In the genomic region with DNA sequence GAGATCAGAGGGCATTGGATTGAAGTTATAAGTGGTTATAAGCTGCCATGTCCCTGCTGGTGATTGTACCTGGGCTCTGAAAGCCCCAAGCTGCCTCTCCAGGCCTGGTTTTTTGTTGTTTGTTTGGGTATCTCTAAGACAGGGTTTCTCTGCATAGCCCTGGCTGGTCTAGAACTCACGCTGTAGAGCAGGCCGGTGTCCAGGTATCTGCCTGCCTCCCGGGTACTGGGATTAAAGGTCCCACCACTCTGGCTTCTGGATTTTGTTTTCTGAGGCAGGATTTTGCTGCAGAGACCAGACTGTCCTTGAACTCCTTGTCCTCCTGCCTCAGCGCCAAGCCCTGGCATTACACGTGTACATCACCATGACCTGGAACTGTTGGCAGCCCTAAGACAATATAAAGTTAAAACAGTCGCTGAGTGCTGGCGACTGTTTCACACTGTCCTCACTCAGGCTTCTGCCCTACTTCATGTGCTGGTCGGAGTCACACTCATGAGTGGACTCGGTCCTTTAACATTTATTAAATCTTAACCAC, we compare ENCODE assay signal across 28 mouse cellular contexts. TPM values are rescaled to one million over a fixed set of nuclear protein-coding genes. Genes with fewer than 3 reads are reported as not detected.
DNase-seq lines count a peak whose midpoint lies in the region; ATAC-seq lines count a peak whose summit lies in the region.
"Had no signal": no experiment of that assay in that cellular context is flagged by ENCODE, and none has a peak within 500 bp of the region (broad histone marks: within the 10 kb centered on the region; RNA-seq: fewer than 3 reads in every experiment).

No protein-coding gene starts in this region.

- no peak overlapping the region for H3K4me2 ChIP-seq in kidney, embryonic 16.5 days (replicated peaks; ENCODE audit: low read depth, low read length)
- H3K4me2 ChIP-seq: embryonic facial prominence, embryonic 15.5 days; heart, embryonic 13.5 days; hindbrain, embryonic 12.5 days had no signal

- 91% methylated on average over 9 of the region's 9 CpGs for WGBS in kidney, embryonic 16.5 days

- H3K9ac ChIP-seq in kidney, embryonic 16.5 days (replicated peaks; ENCODE audit: low read length), result no peak overlapping the region
- H3K9ac ChIP-seq: embryonic facial prominence, embryonic 15.5 days; heart, embryonic 13.5 days; hindbrain, embryonic 12.5 days had no signal

- H3K4me3 ChIP-seq in kidney, embryonic 16.5 days (ENCODE audit: low read length), result no peak overlapping the region
- H3K4me3 ChIP-seq: embryonic facial prominence, embryonic 15.5 days; erythroblast, embryonic 14.5 days; forebrain, embryonic 10.5 days; heart, embryonic 13.5 days; hindbrain, embryonic 12.5 days had no signal

- H3K27ac ChIP-seq in kidney, embryonic 16.5 days (ENCODE audit: low read length), result no peak overlapping the region
- H3K27ac ChIP-seq: embryonic facial prominence, embryonic 15.5 days; forebrain, embryonic 10.5 days; heart, embryonic 13.5 days; hindbrain, embryonic 12.5 days had no signal

- no peaks in the 10 kb centered on the region for H3K9me3 ChIP-seq in kidney, embryonic 16.5 days (ENCODE audit: low read length)
- H3K9me3 ChIP-seq: embryonic facial prominence, embryonic 15.5 days; forebrain, embryonic 10.5 days; heart, embryonic 13.5 days; hindbrain, embryonic 12.5 days had no signal

- H3K36me3 ChIP-seq in kidney, embryonic 16.5 days (ENCODE audit: insufficient read depth, low read length), result peaks cover 39% of the 10 kb centered on the region

- H3K4me1 ChIP-seq in kidney, embryonic 16.5 days (ENCODE audit: insufficient read depth, low read length), result peaks cover 12% of the 10 kb centered on the region

- ATAC-seq in kidney, embryonic 16.5 days (ENCODE audit: low FRiP score, low TSS enrichment), result no peak
- ATAC-seq: forebrain, embryonic 14.5 days; hindbrain, embryonic 16.5 days; inflammation-experienced regulatory T-cells, adult 6 months; intestine, postnatal 0 days had no signal

- H3K27me3 ChIP-seq in kidney, embryonic 16.5 days (ENCODE audit: insufficient read depth, low read length), result no peaks in the 10 kb centered on the region
- H3K27me3 ChIP-seq: embryonic facial prominence, embryonic 15.5 days; heart, embryonic 13.5 days; hindbrain, embryonic 12.5 days had no signal

- DNase-seq in adrenal gland, postnatal 14 days, result peak; percentile 49
- DNase-seq in adrenal gland, adult 18-20 months (ENCODE audit: low spot score in 2 of 2), result no peak
- DNase-seq in kidney, adult 11 months, result peak; percentile 36
- DNase-seq in thymus, postnatal 4 days, result peak; percentile 4
- DNase-seq in thymus, postnatal 36 days, result no peak
- DNase-seq in urinary bladder, postnatal 10 days (ENCODE audit: low spot score), result no peak
- DNase-seq: cerebellum, adult 11 months; cerebellum, adult 8-10 months; cerebellum, postnatal 14 days; embryo, embryonic 11 days; heart, postnatal 4 days had no signal

RNA-seq across cellular contexts. Expression of gene Zbtb17, which starts 7.5 kb away (rescaled TPM):
- 17.0 and 19.4 TPM in 2 replicates for total RNA-seq in adrenal gland, postnatal 14 days (2021)
- total RNA-seq in adrenal gland, adult 18-20 months (2021), result 10 to 100 TPM; 18.6 to 20.5 TPM
- 41.7 and 43.1 TPM in 2 replicates for polyA plus RNA-seq in kidney, embryonic 16.5 days (2015; fragmentation: Nextera tagmentation; extraction: Ambion mirVana)

RNA-seq across cellular contexts. Expression of gene Srarp, which starts 16.1 kb away (rescaled TPM):
- total RNA-seq in adrenal gland, postnatal 14 days (2021), result not detected in 2 replicates
- under 1 TPM in 1 of 2 experiments, not detected in 1; 0.35 TPM for total RNA-seq in adrenal gland, adult 18-20 months (2021)
- polyA plus RNA-seq in kidney, embryonic 16.5 days (2015; fragmentation: Nextera tagmentation; extraction: Ambion mirVana), result not detected in 2 replicates
- total RNA-seq: common myeloid progenitor, adult 5-6 weeks; ES-E14; gastrocnemius, postnatal 4 days; heart, postnatal 4 days had no signal
- polyA plus RNA-seq: embryonic facial prominence, embryonic 11.5 days; embryonic facial prominence, embryonic 15.5 days; erythroblast, embryonic 14.5 days; forebrain, embryonic 10.5 days; heart, embryonic 13.5 days; heart, postnatal 0 days; hindbrain, embryonic 12.5 days; inflammation-experienced regulatory T-cells, adult 6 months; intestine, postnatal 0 days had no signal

RNA-seq across cellular contexts. Expression of gene Hspb7, which starts 31.4 kb away (rescaled TPM):
- 0.19 and 1.5 TPM in 2 replicates for total RNA-seq in adrenal gland, postnatal 14 days (2021)
- total RNA-seq in adrenal gland, adult 18-20 months (2021), result under 1 TPM; 0.20 to 0.86 TPM
- polyA plus RNA-seq in kidney, embryonic 16.5 days (2015; fragmentation: Nextera tagmentation; extraction: Ambion mirVana), result 0.58 and 0.80 TPM in 2 replicates
- total RNA-seq: common myeloid progenitor, adult 5-6 weeks; ES-E14 had no signal
- polyA plus RNA-seq: erythroblast, embryonic 14.5 days; forebrain, embryonic 10.5 days; forebrain, embryonic 14.5 days; hindbrain, embryonic 12.5 days; inflammation-experienced regulatory T-cells, adult 6 months had no signal

RNA-seq across cellular contexts. Expression of gene Clcnkb, which starts 36.2 kb away (rescaled TPM):
- total RNA-seq in adrenal gland, postnatal 14 days (2021), result not detected in 2 replicates
- not detected for total RNA-seq in adrenal gland, adult 18-20 months (2021)
- polyA plus RNA-seq in kidney, embryonic 16.5 days (2015; fragmentation: Nextera tagmentation; extraction: Ambion mirVana), result 34.2 and 48.4 TPM in 2 replicates
- total RNA-seq: common myeloid progenitor, adult 5-6 weeks had no signal
- polyA plus RNA-seq: embryonic facial prominence, embryonic 11.5 days; embryonic facial prominence, embryonic 15.5 days; erythroblast, embryonic 14.5 days; forebrain, embryonic 10.5 days; forebrain, embryonic 14.5 days; hindbrain, embryonic 12.5 days; hindbrain, embryonic 16.5 days; inflammation-experienced regulatory T-cells, adult 6 months; intestine, postnatal 0 days had no signal

RNA-seq across cellular contexts. Expression of gene Clcnka, which starts 53.5 kb away (rescaled TPM):
- not detected in 2 replicates for total RNA-seq in adrenal gland, postnatal 14 days (2021)
- not detected for total RNA-seq in adrenal gland, adult 18-20 months (2021)
- 14.7 and 17.8 TPM in 2 replicates for polyA plus RNA-seq in kidney, embryonic 16.5 days (2015; fragmentation: Nextera tagmentation; extraction: Ambion mirVana)
- total RNA-seq: common myeloid progenitor, adult 5-6 weeks; gastrocnemius, adult 8-10 months; heart, adult 8-10 months; heart, postnatal 4 days had no signal
- polyA plus RNA-seq: erythroblast, embryonic 14.5 days; forebrain, embryonic 14.5 days; heart, embryonic 13.5 days; heart, postnatal 0 days; inflammation-experienced regulatory T-cells, adult 6 months; intestine, postnatal 0 days had no signal

Comparison
In these comparisons a context has a peak if more than half of its experiments do, and no peak if none do; other contexts are left out.
1. DNase-seq: peak in adrenal gland, postnatal 14 days (single experiment), kidney, adult 11 months (single experiment) and thymus, postnatal 4 days (single experiment); none in adrenal gland, adult 18-20 months (0 of 2), thymus, postnatal 36 days (0 of 2) and urinary bladder, postnatal 10 days (single experiment).